Mouse (Mus musculus) CH12.LX (cell line): ENCODE data around the gene Brd2. TPM values are rescaled to one million over a fixed set of nuclear protein-coding genes. Genes with fewer than 3 reads are reported as not detected.

Experiments used
- DNase-seq: peaks from one replicate; pipeline ENCODE4 v3.0.0-alpha.2; 2013; ENCODE audit errors: extremely low read depth
- H3K27ac ChIP-seq: 2 replicates; pipeline ENCODE4 v1.5.1; 2012; ENCODE audit warnings: low read depth, mild to moderate bottlenecking, control low read depth, moderate library complexity; ENCODE audit not compliant: insufficient read depth
- H3K27me3 ChIP-seq: replicated peaks from 2 replicates; pipeline ENCODE3; 2012; ENCODE audit warnings: inconsistent platforms
- H3K36me3 ChIP-seq, 2 experiments: replicated peaks in 1 of 2; 2 replicates each; pipeline versions ENCODE3 to v1.6.1; 2012; ENCODE audit warnings: inconsistent platforms in 1 of 2, low read length in 1 of 2, mild to moderate bottlenecking in 1 of 2, mixed read lengths in 1 of 2, moderate library complexity in 1 of 2; ENCODE audit not compliant: control insufficient read depth in 1 of 2, insufficient read depth in 1 of 2
- H3K4me1 ChIP-seq, 2 experiments: 2 replicates each; pipeline ENCODE4 v1.6.1; 2012; ENCODE audit warnings: inconsistent platforms in 1 of 2, moderate library complexity in 1 of 2; ENCODE audit not compliant: insufficient read depth in 2 of 2, control insufficient read depth in 1 of 2
- H3K4me2 ChIP-seq: 2 replicates; pipeline ENCODE4 v1.6.1; 2012; ENCODE audit warnings: low read depth, mild to moderate bottlenecking, control low read depth; ENCODE audit not compliant: poor library complexity, insufficient read depth, severe bottlenecking
- H3K4me3 ChIP-seq, 3 experiments: fragments of 150-350 bp in 1 of 3; sonication (generic) in 1 of 3; replicated peaks in 1 of 3; 2 replicates each; pipeline versions ENCODE3 to v1.5.1; 2011 to 2012; ENCODE audit warnings: low read depth in 2 of 3, low read length in 2 of 3, mild to moderate bottlenecking in 2 of 3, moderate library complexity in 2 of 3, control low read depth in 1 of 3, improper control_type of control experiment in 1 of 3, inconsistent platforms in 1 of 3, mixed read lengths in 1 of 3; ENCODE audit not compliant: poor library complexity in 1 of 3
- H3K79me2 ChIP-seq: replicated peaks from 2 replicates; pipeline ENCODE4 v1.6.1; 2012; ENCODE audit warnings: mild to moderate bottlenecking, moderate library complexity; ENCODE audit not compliant: control insufficient read depth, poor library complexity, insufficient read depth, severe bottlenecking; ENCODE audit errors: extremely low read depth
- H3K9ac ChIP-seq: 2 replicates; pipeline ENCODE4 v1.6.1; 2012; ENCODE audit warnings: low read depth, mild to moderate bottlenecking, control low read depth, moderate library complexity; ENCODE audit not compliant: insufficient read depth
- H3K9me3 ChIP-seq: replicated peaks from 2 replicates; pipeline ENCODE3; 2012; ENCODE audit warnings: low read length, inconsistent platforms, mixed read lengths
- CTCF ChIP-seq, 2 experiments: IDR thresholded peaks in 1 of 2; conservative IDR thresholded peaks in 1 of 2; 2 replicates each; pipeline ENCODE4 v1.5.1; 2011 to 2012; ENCODE audit warnings: low read depth in 2 of 2, low read length in 2 of 2, improper control_type of control experiment in 1 of 2, inconsistent platforms in 1 of 2, mild to moderate bottlenecking in 1 of 2, moderate library complexity in 1 of 2
- GABPA ChIP-seq: IDR thresholded peaks from 2 replicates; pipeline ENCODE4 v1.6.1; 2012; ENCODE audit warnings: low read depth, low read length, improper control_type of control experiment, inconsistent platforms; ENCODE audit not compliant: insufficient replicate concordance
- IRF4 ChIP-seq: IDR thresholded peaks from 2 replicates; pipeline ENCODE4 v1.6.1; 2014; ENCODE audit warnings: low read depth, mild to moderate bottlenecking, inconsistent platforms, low read length, improper control_type of control experiment
- KAT2A ChIP-seq: IDR thresholded peaks from 2 replicates; pipeline ENCODE4 v1.6.1; 2012; ENCODE audit warnings: low read length, improper control_type of control experiment, inconsistent platforms; ENCODE audit not compliant: insufficient replicate concordance
- MAZ ChIP-seq: IDR thresholded peaks from 2 replicates; pipeline ENCODE4 v1.6.1; 2012; ENCODE audit warnings: low read depth, mild to moderate bottlenecking, inconsistent platforms, low read length, improper control_type of control experiment, moderate library complexity
- MEF2A ChIP-seq: IDR thresholded peaks from 2 replicates; pipeline ENCODE4 v1.6.1; 2014; ENCODE audit warnings: low read depth, mild to moderate bottlenecking, inconsistent platforms, low read length, improper control_type of control experiment, borderline replicate concordance
- MXI1 ChIP-seq: IDR thresholded peaks from 2 replicates; pipeline ENCODE4 v1.6.1; 2011; ENCODE audit warnings: mild to moderate bottlenecking, low read depth, low read length, improper control_type of control experiment
- NRF1 ChIP-seq: IDR thresholded peaks from 2 replicates; pipeline ENCODE4 v1.6.1; 2014; ENCODE audit warnings: low read depth, mild to moderate bottlenecking, inconsistent platforms, low read length, improper control_type of control experiment, moderate library complexity
- POLR2A ChIP-seq: IDR thresholded peaks from 2 replicates; pipeline ENCODE4 v1.6.1; 2011; ENCODE audit warnings: low read depth, mild to moderate bottlenecking, improper control_type of control experiment, low read length
- POLR2AphosphoS2 ChIP-seq: IDR thresholded peaks from 2 replicates; pipeline ENCODE4 v1.6.1; 2011; ENCODE audit warnings: low read depth, low read length, improper control_type of control experiment
- SIN3A ChIP-seq: IDR thresholded peaks from 2 replicates; pipeline ENCODE4 v1.6.1; 2012; ENCODE audit warnings: low read length, improper control_type of control experiment, inconsistent platforms
- SMC3 ChIP-seq: IDR thresholded peaks from 2 replicates; pipeline ENCODE4 v1.6.1; 2011; ENCODE audit warnings: low read depth, low read length, improper control_type of control experiment
- TCF12 ChIP-seq: IDR thresholded peaks from 2 replicates; pipeline ENCODE4 v1.6.1; 2014; ENCODE audit warnings: low read depth, mild to moderate bottlenecking, inconsistent platforms, low read length, improper control_type of control experiment
- UBTF ChIP-seq: IDR thresholded peaks from 2 replicates; pipeline ENCODE4 v1.6.1; 2012; ENCODE audit warnings: low read depth, mild to moderate bottlenecking, inconsistent platforms, low read length, improper control_type of control experiment, moderate library complexity
- USF2 ChIP-seq: conservative IDR thresholded peaks from 2 replicates; pipeline ENCODE4 v1.6.1; 2011; ENCODE audit warnings: low read depth, low read length, improper control_type of control experiment
- ZNF384 ChIP-seq: IDR thresholded peaks from 2 replicates; pipeline ENCODE4 v1.6.1; 2012; ENCODE audit warnings: low read depth, low read length, improper control_type of control experiment, inconsistent platforms
- dilution Hi-C: fragments of 300-500 bp; cut with MboI; formaldehyde crosslinking; loops from 2 replicates; pipeline ENCODE4 v1.14.3; 2020; ENCODE audit warnings: low sequenced_read_pairs; ENCODE audit not compliant: extremely low pct_unique_long_range_greater_than_20kb, extremely low pct_ligation_motif_present
- in situ Hi-C: fragments of 300-500 bp; cut with MboI; formaldehyde crosslinking; loops from 3 replicates; pipeline ENCODE4 v1.14.3; 2019; ENCODE audit warnings: low sequenced_read_pairs, low pct_ligation_motif_present, low pct_unique_long_range_greater_than_20kb, mixed read lengths
- polyA plus RNA-seq: library from polyadenylated mRNA; unstranded; fragments of >175 nt; gene quantifications from 2 replicates; pipeline ENCODE4 v1.2.1, GENCODE M21; 2012; ENCODE audit warnings: low read depth; ENCODE audit not compliant: insufficient read length
- total RNA-seq, 2 experiments: library from RNA; depleted of rRNA; stranded (reverse); fragments of 300-350 nt in 1 of 2; fragments of >200 nt in 1 of 2; gene quantifications; 2 replicates each; pipeline ENCODE4 v1.2.3; 2012 to 2014

Gene Brd2
- total and polyA plus RNA-seq, 3 experiments, result 101 to 247 (median 141) TPM

DNA sequence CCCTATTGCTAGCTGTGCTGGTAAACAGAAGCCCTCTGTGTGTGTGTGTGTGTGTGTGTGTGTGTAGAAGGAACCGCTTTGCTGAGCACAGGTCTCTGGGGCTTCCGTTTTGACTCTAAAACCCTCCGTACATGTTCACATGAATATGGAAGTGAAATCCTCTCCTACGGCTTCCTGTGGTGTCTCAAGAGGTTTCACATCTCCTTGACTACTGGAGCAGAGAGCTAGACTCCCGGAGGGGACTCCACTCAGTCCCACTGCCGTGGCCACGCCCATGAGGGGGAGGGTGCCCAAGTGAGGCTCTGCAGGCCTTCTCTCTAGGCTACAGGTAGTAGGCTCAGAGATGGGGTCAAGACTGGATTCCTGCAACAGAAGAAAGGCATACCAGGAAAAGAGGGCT lies 20.6 kb upstream of the Brd2 start, which contains the start of gene H2-DMb2 (continued):
- TF ChIP-seq GABPA, result no peak
- peak; percentile 82 for TF ChIP-seq TCF12
- TF ChIP-seq MEF2A, result peak; percentile 80
- TF ChIP-seq USF2, result no peak
- TF ChIP-seq POLR2AphosphoS2, result no peak
- TF ChIP-seq MAZ, result no peak
- peak; percentile 98 for TF ChIP-seq IRF4

DNA sequence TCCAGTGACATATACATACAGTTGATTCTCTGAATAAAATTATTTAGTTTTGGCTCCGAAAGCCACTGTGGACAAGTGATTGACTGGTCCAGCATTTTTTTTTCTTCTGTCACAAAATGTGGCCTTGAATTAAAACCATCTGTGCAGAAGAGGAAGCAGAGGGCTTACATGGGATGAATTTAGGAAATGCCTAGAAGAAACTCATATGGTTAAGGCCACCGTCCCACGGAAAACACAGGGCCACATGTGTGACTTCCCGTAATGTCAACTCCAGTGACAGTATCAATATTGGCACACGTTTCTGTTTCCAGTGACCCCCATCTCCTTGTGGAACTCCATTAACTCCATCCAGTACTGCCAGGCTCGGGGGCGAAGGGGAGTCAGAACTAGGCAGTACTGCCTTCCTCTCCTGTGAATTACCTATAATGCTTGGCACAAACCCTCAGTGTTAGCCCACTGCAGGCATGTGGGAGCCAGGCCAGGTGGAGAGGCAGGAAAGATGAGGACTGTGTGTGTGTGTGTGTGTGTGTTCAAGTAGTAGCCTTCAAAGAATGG lies 20.1 kb upstream of the Brd2 start:
- H3K27me3 ChIP-seq, result no peaks in the 10 kb centered on the region
- H3K4me3 ChIP-seq, result peak overlapping the region in 1 of 3 experiments; percentile 50

DNA sequence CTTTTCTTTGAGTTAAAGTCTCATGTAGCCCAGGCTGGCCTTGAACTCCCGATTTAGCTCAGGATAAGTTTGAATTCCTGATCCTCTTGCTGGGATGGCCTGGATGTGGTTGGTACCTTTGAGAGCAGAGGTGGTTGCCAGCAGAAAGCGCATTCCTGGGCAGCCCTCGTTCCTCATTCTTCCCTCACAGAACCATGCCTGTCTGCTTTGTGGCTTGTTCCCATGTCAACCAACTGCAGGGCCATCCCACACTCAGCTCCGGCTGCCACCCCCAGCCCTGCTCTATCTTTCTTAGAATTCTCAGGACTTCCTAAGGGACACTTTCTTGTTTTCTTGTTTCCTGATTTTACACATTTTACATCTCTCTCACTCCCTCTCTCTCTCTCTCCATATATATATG lies 19.0 kb upstream of the Brd2 start:
- dilution Hi-C loops (no loop called here), in situ Hi-C loops (no loop called here)
- H3K4me2 ChIP-seq, result no peak overlapping the region
- H3K9me3 ChIP-seq, result no peaks in the 10 kb centered on the region
- H3K27me3 ChIP-seq, result no peaks in the 10 kb centered on the region
- H3K4me3 ChIP-seq, result no peak overlapping the region
- H3K9ac ChIP-seq, result no peak overlapping the region
- H3K4me1 ChIP-seq, result peaks cover 18 to 45% of the 10 kb centered on the region in 2 experiments
- no peak overlapping the region for H3K27ac ChIP-seq
- no peak for DNase-seq
- peaks cover 5% of the 10 kb centered on the region for H3K79me2 ChIP-seq
- TF ChIP-seq POLR2A, result no peak
- TF ChIP-seq CTCF (conservative IDR thresholded peaks at IDR 0.05 in 1 of 2, IDR thresholded peaks at IDR 0.05 in 1 of 2; ENCODE audit: low read depth in 2 of 2, low read length in 2 of 2), result no peak
- no peak for TF ChIP-seq MEF2A
- TF ChIP-seq POLR2AphosphoS2, result no peak
- no peak for TF ChIP-seq MXI1
- TF ChIP-seq SIN3A, result no peak
- TF ChIP-seq KAT2A, result no peak
- no peak for TF ChIP-seq SMC3
- TF ChIP-seq UBTF, result no peak
- no peak for TF ChIP-seq NRF1
- H3K36me3 ChIP-seq, result peaks cover 6 to 39% of the 10 kb centered on the region in 2 experiments

More for the DNA sequence above, 20.1 kb upstream of the Brd2 start:
- Histone ChIP-seq H3K36me3 (peaks cover 6 to 32% of the 10 kb centered on the region in 2 experiments), H3K79me2 (peaks cover 5% of the 10 kb centered on the region), H3K27ac (no peak overlapping the region), H3K9ac (no peak overlapping the region), H3K4me2 (peak overlapping the region; percentile 24; the same call in 1 of the 2 replicates), H3K4me1 (peaks cover 18 to 44% of the 10 kb centered on the region in 2 experiments), H3K9me3 (no peaks in the 10 kb centered on the region)
- TF ChIP-seq KAT2A (no peak), MAZ (no peak), SMC3 (no peak), MXI1 (no peak), ZNF384 (peak; percentile 40)
- no peak for DNase-seq
- dilution Hi-C loops (no loop called here), in situ Hi-C loops (no loop called here)
